Mouse (Mus musculus) embryonic fibroblast, embryonic 13.5 days (primary cell): ENCODE measurements around the gene Slc26a8. TPM values are rescaled to one million over a fixed set of nuclear protein-coding genes. Genes with fewer than 3 reads are reported as not detected.
A peak's percentile ranks its signal among the peaks of the same experiment; 100 is the strongest.

Source experiments
- H3K27ac ChIP-seq: 2 replicates; pipeline ENCODE4 v1.5.1; 2012; ENCODE audit warnings: low read length, control low read depth, inconsistent platforms; ENCODE audit not compliant: insufficient read depth
- H3K4me1 ChIP-seq: 2 replicates; pipeline ENCODE4 v1.6.1; 2011; ENCODE audit warnings: low read length; ENCODE audit not compliant: control insufficient read depth, insufficient read depth
- H3K4me3 ChIP-seq: 2 replicates; pipeline ENCODE4 v1.5.1; 2011; ENCODE audit warnings: mild to moderate bottlenecking, control low read depth, low read length; ENCODE audit not compliant: insufficient read depth
- CTCF ChIP-seq: IDR thresholded peaks from 2 replicates; pipeline ENCODE4 v1.5.1; 2011; ENCODE audit warnings: mild to moderate bottlenecking, control low read depth, low read length, moderate library complexity, borderline replicate concordance; ENCODE audit not compliant: insufficient read depth
- POLR2A ChIP-seq: IDR thresholded peaks from 2 replicates; pipeline ENCODE4 v1.6.1; 2011; ENCODE audit warnings: low read depth, mild to moderate bottlenecking, control low read depth, low read length, moderate library complexity
- polyA plus RNA-seq: library from polyadenylated mRNA; stranded (reverse); fragments of >200 nt; gene quantifications from 2 replicates; pipeline ENCODE4 v1.2.4, GENCODE M21; 2011; ENCODE audit warnings: low read depth; ENCODE audit not compliant: missing spikeins, insufficient read length

Gene Slc26a8
- polyA plus RNA-seq, 1 experiment: 1.0 TPM

- Histone ChIP-seq H3K4me3 (no peak overlapping the region), H3K4me1 (no peaks in the 10 kb centered on the region), H3K27ac (no peak overlapping the region)
- TF ChIP-seq CTCF (no peak), POLR2A (no peak)
These were observed 63.1 kb downstream of the Slc26a8 start for GRCm38 (mm10) chr17:28626937-28627336.

- H3K4me3 ChIP-seq: no peak overlapping the region
- TF ChIP-seq POLR2A (no peak), CTCF (no peak)
- H3K4me1 ChIP-seq: no peaks in the 10 kb centered on the region
- H3K27ac ChIP-seq: no peak overlapping the region
These were observed 64.7 kb downstream of the Slc26a8 start for GRCm38 (mm10) chr17:28625327-28625726.

- Histone ChIP-seq H3K4me3 (no peak overlapping the region), H3K4me1 (no peaks in the 10 kb centered on the region), H3K27ac (no peak overlapping the region)
- TF ChIP-seq CTCF (no peak), POLR2A (no peak)
These were observed 65.2 kb downstream of the Slc26a8 start for GRCm38 (mm10) chr17:28624841-28625240.

- TF ChIP-seq POLR2A: peak; percentile 79
- TF ChIP-seq CTCF: no peak
- H3K4me1 ChIP-seq: no peaks in the 10 kb centered on the region
- H3K27ac ChIP-seq: peak within 1 kb of the TSS; percentile 14
- peak within 1 kb of the TSS; percentile 90 for H3K4me3 ChIP-seq
These were observed 67.7 kb downstream of the Slc26a8 start, which contains the start of gene Srpk1 for GRCm38 (mm10) chr17:28622300-28622759. Gene Srpk1 (minus strand): TSS chr17:28622709.

- Histone ChIP-seq H3K4me1 (no peaks in the 10 kb centered on the region), H3K27ac (peak overlapping the region; percentile 14), H3K4me3 (peak overlapping the region; percentile 90)
- TF ChIP-seq POLR2A: peak; percentile 63; the same call in 1 of the 2 replicates
- TF ChIP-seq CTCF: no peak
These were observed 68.4 kb downstream of the Slc26a8 start for GRCm38 (mm10) chr17:28621381-28622299.

- no peak overlapping the region for H3K4me3 ChIP-seq
- TF ChIP-seq POLR2A: no peak
- TF ChIP-seq CTCF: no peak
- no peaks in the 10 kb centered on the region for H3K4me1 ChIP-seq
- H3K27ac ChIP-seq: no peak overlapping the region
These were observed 71.3 kb downstream of the Slc26a8 start for GRCm38 (mm10) chr17:28618775-28619174.

- TF ChIP-seq POLR2A (no peak), CTCF (no peak)
- Histone ChIP-seq H3K4me1 (no peaks in the 10 kb centered on the region), H3K27ac (no peak overlapping the region), H3K4me3 (no peak overlapping the region)
These were observed 71.9 kb downstream of the Slc26a8 start for GRCm38 (mm10) chr17:28618124-28618523.

GRCm38 (mm10) chr17:28617636-28618035, 72.4 kb downstream of the Slc26a8 start:
- Histone ChIP-seq H3K4me3 (no peak overlapping the region), H3K4me1 (no peaks in the 10 kb centered on the region), H3K27ac (no peak overlapping the region)
- TF ChIP-seq POLR2A (no peak), CTCF (no peak)

GRCm38 (mm10) chr17:28615332-28615731, 74.7 kb downstream of the Slc26a8 start:
- H3K27ac ChIP-seq: no peak overlapping the region
- no peak for TF ChIP-seq CTCF
- TF ChIP-seq POLR2A: no peak

GRCm38 (mm10) chr17:28613096-28613495, 76.9 kb downstream of the Slc26a8 start:
- no peak for TF ChIP-seq CTCF
- TF ChIP-seq POLR2A: no peak
- Histone ChIP-seq H3K27ac (no peak overlapping the region), H3K4me1 (no peaks in the 10 kb centered on the region), H3K4me3 (no peak overlapping the region)

More at GRCm38 (mm10) chr17:28615332-28615731, 74.7 kb downstream of the Slc26a8 start:
- Histone ChIP-seq H3K4me3 (no peak overlapping the region), H3K4me1 (no peaks in the 10 kb centered on the region)
